Mouse (Mus musculus): ENCODE measurements around the gene Olfr38. TPM values are rescaled to one million over a fixed set of nuclear protein-coding genes. Genes with fewer than 3 reads are reported as not detected.

The Olfr38 gene
- polyA plus RNA-seq, 1 experiment from 2014 or later, result not detected

GRCm38 (mm10) chr6:42790247-42790948 lies 34.2 kb downstream of the Olfr38 start:
- Histone ChIP-seq H3K4me1 (ENCODE audit: insufficient read depth, low read length) (no peaks in the 10 kb centered on the region), H3K4me3 (ENCODE audit: low read length) (no peak overlapping the region), H3K9me3 (ENCODE audit: low read length) (no peaks in the 10 kb centered on the region), H3K36me3 (ENCODE audit: insufficient read depth, low read length) (no peaks in the 10 kb centered on the region), H3K9ac (replicated peaks; ENCODE audit: low read length) (no peak overlapping the region), H3K27me3 (ENCODE audit: insufficient read depth, low read length) (no peaks in the 10 kb centered on the region), H3K4me2 (replicated peaks; ENCODE audit: low read depth, low read length) (no peak overlapping the region), H3K27ac (ENCODE audit: low read length) (no peak overlapping the region)
- 41% methylated on average over 4 of the region's 4 CpGs for whole genome bisulfite sequencing
- ATAC-seq (ENCODE audit: low FRiP score, low TSS enrichment), result 0 out of 2 replicates have a peak, but pooled peaks have one; percentile 51

GRCm38 (mm10) chr6:42790949-42791556 lies 34.8 kb downstream of the Olfr38 start:
- no peak overlapping the region for H3K9ac ChIP-seq (replicated peaks; ENCODE audit: low read length)
- 83% methylated on average over 9 of the region's 9 CpGs for WGBS

GRCm38 (mm10) chr6:42794982-42795381 lies 38.8 kb downstream of the Olfr38 start:
- H3K4me1 ChIP-seq (ENCODE audit: insufficient read depth, low read length), result no peaks in the 10 kb centered on the region
- ATAC-seq (ENCODE audit: low FRiP score, low TSS enrichment), result no peak
- H3K27me3 ChIP-seq (ENCODE audit: insufficient read depth, low read length), result no peaks in the 10 kb centered on the region
- no peak overlapping the region for H3K4me3 ChIP-seq (ENCODE audit: low read length)
- no peak overlapping the region for H3K27ac ChIP-seq (ENCODE audit: low read length)
- 84% methylated on average over 3 of the region's 3 CpGs for WGBS
- no peaks in the 10 kb centered on the region for H3K9me3 ChIP-seq (ENCODE audit: low read length)
- no peak overlapping the region for H3K4me2 ChIP-seq (replicated peaks; ENCODE audit: low read depth, low read length)
- no peaks in the 10 kb centered on the region for H3K36me3 ChIP-seq (ENCODE audit: insufficient read depth, low read length)
- H3K9ac ChIP-seq (replicated peaks; ENCODE audit: low read length), result no peak overlapping the region

More at GRCm38 (mm10) chr6:42790949-42791556, 34.8 kb downstream of the Olfr38 start:
- H3K27ac ChIP-seq (ENCODE audit: low read length), result no peak overlapping the region
- no peaks in the 10 kb centered on the region for H3K9me3 ChIP-seq (ENCODE audit: low read length)
- H3K4me1 ChIP-seq (ENCODE audit: insufficient read depth, low read length), result no peaks in the 10 kb centered on the region
- no peak overlapping the region for H3K4me3 ChIP-seq (ENCODE audit: low read length)
- H3K4me2 ChIP-seq (replicated peaks; ENCODE audit: low read depth, low read length), result no peak overlapping the region
- H3K36me3 ChIP-seq (ENCODE audit: insufficient read depth, low read length), result no peaks in the 10 kb centered on the region
- H3K27me3 ChIP-seq (ENCODE audit: insufficient read depth, low read length), result no peaks in the 10 kb centered on the region
- ATAC-seq (ENCODE audit: low FRiP score, low TSS enrichment), result no peak

DNA sequence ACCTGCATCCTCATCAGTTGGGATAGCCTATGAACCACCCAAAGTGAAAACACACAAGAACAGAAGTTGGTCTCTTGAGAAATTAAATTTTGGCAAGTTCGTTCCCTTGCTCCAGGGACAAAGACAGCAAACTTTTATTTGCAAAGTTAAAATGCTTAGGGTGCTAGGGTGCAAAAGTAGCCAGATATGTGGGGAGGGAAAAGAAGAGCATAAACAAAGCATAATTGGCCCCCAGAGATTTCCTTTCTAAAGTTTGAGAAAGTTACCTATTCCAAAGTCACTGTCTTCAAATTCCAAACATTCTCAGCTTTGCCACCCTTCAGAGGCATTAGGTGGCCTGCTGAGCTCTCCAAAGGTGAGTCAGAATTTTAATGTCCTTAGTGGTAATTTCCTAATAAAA lies 55.4 kb downstream of the Olfr38 start, which contains the start of gene Olfr450:
TSS of gene Olfr450 (plus strand) at position 301 of the 400 bp plus-strand sequence.
- no peak within 1 kb of the TSS for H3K27ac ChIP-seq (ENCODE audit: low read length)
- 88% methylated on average over 1 of the region's 1 CpGs for WGBS
- H3K27me3 ChIP-seq (ENCODE audit: insufficient read depth, low read length), result no peaks in the 10 kb centered on the region
- H3K9ac ChIP-seq (replicated peaks; ENCODE audit: low read length), result no peak within 1 kb of the TSS
- H3K9me3 ChIP-seq (ENCODE audit: low read length), result no peaks in the 10 kb centered on the region
- no peak for ATAC-seq (ENCODE audit: low FRiP score, low TSS enrichment)
- no peaks in the 10 kb centered on the region for H3K4me1 ChIP-seq (ENCODE audit: insufficient read depth, low read length)
- no peak within 1 kb of the TSS for H3K4me3 ChIP-seq (ENCODE audit: low read length)
- no peak within 1 kb of the TSS for H3K4me2 ChIP-seq (replicated peaks; ENCODE audit: low read depth, low read length)
- H3K36me3 ChIP-seq (ENCODE audit: insufficient read depth, low read length), result no peaks in the 10 kb centered on the region

Other genes with a start within 250 kb of the Olfr38 start
- gene Olfr455, start 208.8 kb upstream of the Olfr38 start, polyA plus RNA-seq (2015; fragmentation: Nextera tagmentation; extraction: Ambion mirVana), result not detected in 2 replicates
- not detected in 2 replicates for gene Tcaf3, start 158.7 kb upstream of the Olfr38 start, polyA plus RNA-seq (2015; fragmentation: Nextera tagmentation; extraction: Ambion mirVana)
- gene Tcaf2, start 111.2 kb upstream of the Olfr38 start, polyA plus RNA-seq (2015; fragmentation: Nextera tagmentation; extraction: Ambion mirVana), result 6.1 and 7.0 TPM in 2 replicates
- 86.4 and 95.8 TPM in 2 replicates for gene Tcaf1, start 46.3 kb upstream of the Olfr38 start, polyA plus RNA-seq (2015; fragmentation: Nextera tagmentation; extraction: Ambion mirVana)
- gene Olfr453, start 17.0 kb upstream of the Olfr38 start, polyA plus RNA-seq (2015; fragmentation: Nextera tagmentation; extraction: Ambion mirVana), result not detected in 2 replicates
- not detected in 2 replicates for gene Olfr452, start 28.7 kb downstream of the Olfr38 start, polyA plus RNA-seq (2015; fragmentation: Nextera tagmentation; extraction: Ambion mirVana)
- not detected in 2 replicates for gene Olfr450, start 55.5 kb downstream of the Olfr38 start, polyA plus RNA-seq (2015; fragmentation: Nextera tagmentation; extraction: Ambion mirVana)
- not detected in 2 replicates for gene Olfr449, start 78.0 kb downstream of the Olfr38 start, polyA plus RNA-seq (2015; fragmentation: Nextera tagmentation; extraction: Ambion mirVana)
- gene Olfr448, start 134.0 kb downstream of the Olfr38 start, polyA plus RNA-seq (2015; fragmentation: Nextera tagmentation; extraction: Ambion mirVana), result not detected in 2 replicates
- gene Olfr447, start 152.5 kb downstream of the Olfr38 start, polyA plus RNA-seq (2015; fragmentation: Nextera tagmentation; extraction: Ambion mirVana), result not detected in 2 replicates
- gene Olfr446, start 165.0 kb downstream of the Olfr38 start, polyA plus RNA-seq (2015; fragmentation: Nextera tagmentation; extraction: Ambion mirVana), result not detected in 2 replicates
- not detected in 2 replicates for gene Olfr444, start 192.7 kb downstream of the Olfr38 start, polyA plus RNA-seq (2015; fragmentation: Nextera tagmentation; extraction: Ambion mirVana)